Mouse (Mus musculus): ENCODE measurements at regions not wholly inside any gene's neighbourhood (a gene's known extent, or its start where the extent isn't known, plus 50 kb on each side); places are given as distances from the start of the nearest gene placed in this dataset.
"Not testable (repeated sequence)": the region's sequence is repeated elsewhere in the genome, so short reads cannot be mapped to it uniquely, and the experiment has no call there.

DNA sequence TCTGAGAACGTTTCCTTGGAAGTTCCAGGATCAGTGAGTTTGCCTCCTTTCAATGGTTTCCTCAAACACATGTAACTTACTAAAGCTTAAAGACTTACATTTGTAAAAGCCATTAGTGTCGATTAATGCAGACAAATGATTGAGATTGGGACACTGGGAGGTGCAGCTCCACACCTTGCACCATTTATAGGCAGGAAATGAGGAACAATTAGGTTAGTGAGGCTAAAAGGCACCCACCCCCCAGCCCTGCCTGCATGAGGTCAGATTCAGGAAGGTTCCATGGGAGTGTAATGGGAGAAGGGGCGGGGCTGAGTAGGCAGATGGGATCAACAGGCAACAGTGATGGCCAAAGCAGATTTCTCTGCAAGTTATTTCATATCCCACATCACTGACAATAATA lies 131.1 kb upstream of the Gm12728 start:
- no peak for DNase-seq

GRCm38 (mm10) chr4:105676690-105677089 lies 113.0 kb upstream of the Gm12728 start:
- no peak for DNase-seq

- no peak for DNase-seq
Measured at GRCm38 (mm10) chr4:105690716-105691115, 99.0 kb upstream of the Gm12728 start.

DNA sequence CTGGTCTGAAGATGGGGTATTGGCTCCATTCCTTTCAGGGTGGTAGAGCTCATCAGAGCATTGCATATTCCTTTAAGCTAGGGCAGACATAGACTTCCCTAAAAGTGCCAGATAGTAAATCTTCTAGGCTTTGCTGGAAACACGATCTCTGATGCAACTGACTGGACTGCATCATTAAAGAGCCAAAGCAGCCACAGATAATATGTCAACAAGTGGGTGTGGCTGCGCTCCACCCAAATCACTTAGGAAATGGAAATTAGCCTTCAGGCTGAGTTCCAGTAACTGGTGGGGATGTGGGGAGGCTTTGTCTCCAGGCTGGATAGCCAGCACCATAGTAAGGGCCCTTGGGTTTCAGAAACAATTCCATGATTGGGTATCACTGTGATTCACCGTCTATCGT lies 97.3 kb upstream of the Gm12728 start:
- no peak for DNase-seq

- no peak for DNase-seq
Measured at GRCm38 (mm10) chr4:105695895-105696294, 93.8 kb upstream of the Gm12728 start.

- DNase-seq: no peak
Measured at GRCm38 (mm10) chr4:105697123-105697522, 92.5 kb upstream of the Gm12728 start.

DNA sequence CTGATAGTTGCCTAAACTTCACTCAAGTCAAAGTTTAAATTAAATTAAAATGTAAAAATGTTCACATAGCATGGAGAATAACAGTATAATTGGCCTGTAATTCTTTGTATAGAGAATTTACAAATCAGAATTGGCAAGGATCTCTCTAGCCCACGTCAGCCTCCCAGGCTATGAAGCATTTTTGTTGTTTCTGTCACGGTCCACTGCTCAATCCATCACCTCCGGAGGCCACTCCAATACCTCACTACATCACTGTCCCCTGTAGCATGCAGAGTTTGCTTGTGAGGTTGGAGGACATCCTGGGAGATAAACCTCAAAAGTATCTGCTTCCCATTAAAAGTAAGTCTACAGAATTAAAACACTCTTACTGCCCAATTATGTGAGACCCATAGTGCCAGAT lies 87.6 kb upstream of the Gm12728 start:
- no peak for DNase-seq

- DNase-seq: no peak
Measured at GRCm38 (mm10) chr4:105703408-105703807, 86.3 kb upstream of the Gm12728 start.

DNA sequence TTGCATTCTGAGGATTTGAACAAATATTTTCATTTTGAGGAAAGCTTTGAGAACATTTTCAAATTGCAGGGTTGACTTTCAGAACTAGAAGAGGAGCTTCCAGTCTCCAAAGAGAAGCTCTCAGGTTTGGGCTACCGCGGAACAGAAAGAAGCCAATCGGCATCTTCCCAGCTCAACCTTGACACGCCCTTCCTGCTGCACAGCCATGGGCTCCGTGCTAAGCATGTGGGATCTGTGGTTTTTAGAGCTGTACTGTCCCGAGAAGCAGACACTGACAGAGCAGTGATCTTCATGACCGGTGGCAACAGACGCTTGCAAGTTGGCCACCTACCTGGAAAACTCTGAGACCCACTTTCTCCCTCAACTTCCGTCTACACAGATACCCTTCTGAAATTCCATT lies 85.4 kb upstream of the Gm12728 start:
- no peak for DNase-seq

DNA sequence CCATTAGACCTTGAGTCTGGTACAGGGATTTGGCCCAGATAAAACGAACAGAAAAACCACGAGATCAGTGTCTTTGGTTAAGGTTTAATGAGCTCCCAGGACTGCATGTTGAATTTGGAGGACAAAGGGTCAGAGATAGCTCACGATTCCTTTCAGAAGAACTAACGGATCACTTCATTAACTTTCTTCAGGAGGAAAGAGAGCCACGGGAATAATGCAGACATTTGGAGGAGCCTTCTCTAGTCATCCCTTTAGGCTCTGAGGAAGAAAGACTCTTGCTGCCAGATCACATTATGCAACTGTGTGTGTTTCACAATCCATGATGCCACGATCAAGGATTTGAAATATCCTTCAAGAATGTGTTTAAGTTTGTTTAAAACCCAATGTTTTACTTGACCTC lies 83.7 kb upstream of the Gm12728 start:
- no peak for DNase-seq

DNA sequence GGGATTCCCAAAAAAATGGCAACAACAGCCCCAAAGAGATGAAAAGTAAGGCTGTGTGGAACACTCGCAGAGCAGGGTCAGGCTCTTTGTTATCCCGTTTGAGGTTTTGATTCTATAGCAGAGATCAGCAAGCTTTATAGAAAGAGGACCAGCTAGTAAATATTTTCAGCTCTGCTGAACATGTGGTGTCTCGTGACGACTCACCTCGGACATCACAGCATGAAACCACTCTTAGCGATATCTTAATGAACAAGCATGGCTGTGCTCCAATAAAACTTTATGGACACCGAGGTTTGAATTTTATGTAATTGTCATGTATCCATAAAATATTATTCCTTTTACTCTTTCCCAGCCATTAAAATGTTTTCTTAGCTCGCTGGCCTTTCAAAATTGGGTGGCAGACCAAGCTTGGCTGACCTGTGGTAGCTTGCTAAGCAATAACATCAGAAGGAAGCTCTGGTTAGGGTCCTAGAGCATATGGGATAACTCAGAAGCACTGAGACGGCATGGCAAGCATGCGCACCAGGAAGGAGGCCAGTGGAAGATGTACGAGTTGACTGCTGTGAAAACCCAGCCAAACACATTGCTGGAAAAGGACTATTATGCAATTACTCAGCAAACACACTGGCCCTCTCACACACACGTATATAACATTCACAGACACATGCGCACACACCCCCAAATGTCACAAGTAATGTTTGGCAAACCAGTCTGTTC lies 81.4 kb upstream of the Gm12728 start:
- DNase-seq: no peak

- DNase-seq: no peak
Measured at GRCm38 (mm10) chr4:105713956-105714355, 75.7 kb upstream of the Gm12728 start.

DNA sequence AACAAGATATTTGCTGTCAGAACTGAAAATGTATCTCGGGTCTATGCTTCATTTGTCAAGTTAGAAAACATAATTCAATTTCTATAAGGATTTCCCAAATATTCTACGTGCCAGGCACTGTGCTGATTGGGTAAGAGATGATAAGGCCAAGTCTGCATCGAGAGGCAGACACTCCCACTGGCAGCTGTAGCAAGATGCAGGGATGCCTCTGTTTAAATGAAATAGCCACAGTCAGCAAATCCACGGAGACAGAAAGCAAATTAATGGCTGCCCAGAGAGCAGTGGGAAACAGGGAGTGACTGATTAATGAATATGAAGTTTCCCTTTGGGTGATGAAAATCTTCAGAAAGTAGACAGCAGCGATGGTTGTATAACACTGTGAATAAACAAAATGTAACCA lies 71.6 kb upstream of the Gm12728 start:
- no peak for DNase-seq

GRCm38 (mm10) chr4:105728696-105729095 lies 61.0 kb upstream of the Gm12728 start:
- DNase-seq: no peak

DNA sequence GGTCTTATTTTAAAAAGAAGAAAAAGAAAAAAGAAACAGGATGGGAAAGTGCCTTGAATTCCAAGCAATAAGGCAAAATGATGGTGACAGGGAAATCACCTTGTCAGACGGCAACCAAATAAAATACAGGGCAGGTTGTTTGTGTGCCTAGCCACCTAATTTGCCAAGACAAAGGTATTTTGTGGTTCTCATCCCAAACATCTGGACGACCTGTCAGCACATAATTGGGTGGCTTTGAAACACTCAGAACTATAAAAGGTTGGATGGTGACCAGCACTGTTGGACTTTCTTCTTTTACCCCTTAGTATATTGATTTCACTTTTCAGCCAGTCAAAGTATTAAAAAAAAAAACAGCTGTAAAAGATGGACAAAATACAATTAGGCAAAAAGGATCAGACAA lies 58.8 kb upstream of the Gm12728 start:
- DNase-seq: no peak

DNA sequence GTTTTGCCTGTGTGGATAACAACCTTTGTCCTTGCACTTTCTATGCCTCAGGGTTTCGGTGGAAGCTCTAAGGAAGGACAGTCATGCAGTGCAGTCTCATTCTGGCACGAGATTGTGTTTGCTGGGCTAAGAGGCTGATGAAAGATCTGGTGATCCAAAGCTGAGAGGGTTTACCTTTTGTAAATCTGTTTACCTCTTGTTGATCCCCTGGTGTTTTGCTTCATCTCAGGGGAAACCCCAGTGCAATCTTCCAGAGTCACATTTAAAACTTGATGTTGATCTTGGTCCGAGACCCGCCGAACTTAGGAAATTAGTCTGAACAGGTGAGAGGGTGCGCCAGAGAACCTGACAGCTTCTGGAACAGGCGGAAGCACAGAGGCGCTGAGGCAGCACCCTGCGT lies 54.6 kb upstream of the Gm12728 start:
- DNase-seq: not testable (repeated sequence)

Measured in thymus, postnatal 25 days (tissue).